Mouse (Mus musculus): Measurements from ENCODE around the gene Taz. TPM values are rescaled to one million over a fixed set of nuclear protein-coding genes. Genes with fewer than 3 reads are reported as not detected.

The Taz gene
- polyA plus RNA-seq, 1 experiment, result 52.9 TPM

GRCm38 (mm10) chrX:74248651-74249050 lies 33.1 kb upstream of the Taz start:
- Histone ChIP-seq H3K4me3 (ENCODE audit: insufficient read depth, low read length) (peak overlapping the region; percentile 69), H3K4me1 (ENCODE audit: control insufficient read depth, insufficient read depth, low read length) (peaks cover 6% of the 10 kb centered on the region; the same call in 1 of the 2 replicates), H3K27ac (ENCODE audit: insufficient read depth, low read length) (peak overlapping the region; percentile 93)
- no peak for TF ChIP-seq POLR2A (IDR thresholded peaks at IDR 0.05; ENCODE audit: low read depth, low read length)

- no peak for TF ChIP-seq CTCF (IDR thresholded peaks at IDR 0.05; ENCODE audit: borderline replicate concordance, insufficient read depth, low read length)
- no peak for TF ChIP-seq POLR2A (IDR thresholded peaks at IDR 0.05; ENCODE audit: low read depth, low read length)
- peak within 1 kb of the TSS; percentile 93 for H3K27ac ChIP-seq (ENCODE audit: insufficient read depth, low read length)
- H3K4me1 ChIP-seq (ENCODE audit: control insufficient read depth, insufficient read depth, low read length), result peaks cover 6% of the 10 kb centered on the region; the same call in 1 of the 2 replicates
- peak within 1 kb of the TSS; percentile 69 for H3K4me3 ChIP-seq (ENCODE audit: insufficient read depth, low read length)
Measured at GRCm38 (mm10) chrX:74249615-74250014, 32.1 kb upstream of the Taz start, which contains the start of gene Flna. TSS of gene Flna (minus strand) at chrX:74249820.

GRCm38 (mm10) chrX:74254153-74254887 lies 27.4 kb upstream of the Taz start, which contains the start of gene Emd:
TSS of gene Emd (plus strand) at chrX:74254687.
- TF ChIP-seq POLR2A (IDR thresholded peaks at IDR 0.05; ENCODE audit: low read depth, low read length), result peak; percentile 74
- no peak for TF ChIP-seq CTCF (IDR thresholded peaks at IDR 0.05; ENCODE audit: borderline replicate concordance, insufficient read depth, low read length)
- Histone ChIP-seq H3K4me1 (ENCODE audit: control insufficient read depth, insufficient read depth, low read length) (peaks cover 6% of the 10 kb centered on the region; the same call in 1 of the 2 replicates), H3K4me3 (ENCODE audit: insufficient read depth, low read length) (peak within 1 kb of the TSS; percentile 86), H3K27ac (ENCODE audit: insufficient read depth, low read length) (peak within 1 kb of the TSS; percentile 92)

- TF ChIP-seq CTCF (IDR thresholded peaks at IDR 0.05; ENCODE audit: borderline replicate concordance, insufficient read depth, low read length) (no peak), POLR2A (IDR thresholded peaks at IDR 0.05; ENCODE audit: low read depth, low read length) (no peak)
- peak overlapping the region; percentile 86 for H3K4me3 ChIP-seq (ENCODE audit: insufficient read depth, low read length)
- peaks cover 5% of the 10 kb centered on the region; the same call in 1 of the 2 replicates for H3K4me1 ChIP-seq (ENCODE audit: control insufficient read depth, insufficient read depth, low read length)
- H3K27ac ChIP-seq (ENCODE audit: insufficient read depth, low read length), result peak overlapping the region; percentile 92
Measured at GRCm38 (mm10) chrX:74254888-74255565, 26.7 kb upstream of the Taz start.

- no peak overlapping the region for H3K4me3 ChIP-seq (ENCODE audit: insufficient read depth, low read length)
- TF ChIP-seq CTCF (IDR thresholded peaks at IDR 0.05; ENCODE audit: borderline replicate concordance, insufficient read depth, low read length) (no peak), POLR2A (IDR thresholded peaks at IDR 0.05; ENCODE audit: low read depth, low read length) (no peak)
- H3K4me1 ChIP-seq (ENCODE audit: control insufficient read depth, insufficient read depth, low read length), result no peaks in the 10 kb centered on the region
- no peak overlapping the region for H3K27ac ChIP-seq (ENCODE audit: insufficient read depth, low read length)
Measured at GRCm38 (mm10) chrX:74257746-74258145, 24.0 kb upstream of the Taz start.

- TF ChIP-seq CTCF (IDR thresholded peaks at IDR 0.05; ENCODE audit: borderline replicate concordance, insufficient read depth, low read length) (no peak), POLR2A (IDR thresholded peaks at IDR 0.05; ENCODE audit: low read depth, low read length) (peak; percentile 17)
- Histone ChIP-seq H3K27ac (ENCODE audit: insufficient read depth, low read length) (peak overlapping the region; percentile 99), H3K4me3 (ENCODE audit: insufficient read depth, low read length) (peak overlapping the region; percentile 9; the same call in 1 of the 2 replicates), H3K4me1 (ENCODE audit: control insufficient read depth, insufficient read depth, low read length) (0 out of 2 replicates have a peak, but pooled peaks cover 2% of the 10 kb centered on the region)
Measured at GRCm38 (mm10) chrX:74269736-74270061, 12.0 kb upstream of the Taz start.

GRCm38 (mm10) chrX:74270062-74270901 lies 11.4 kb upstream of the Taz start, which contains the start of gene Rpl10:
TSS of gene Rpl10 (plus strand) at chrX:74270812.
- Histone ChIP-seq H3K4me1 (ENCODE audit: control insufficient read depth, insufficient read depth, low read length) (0 out of 2 replicates have a peak, but pooled peaks cover 2% of the 10 kb centered on the region), H3K4me3 (ENCODE audit: insufficient read depth, low read length) (peak within 1 kb of the TSS; percentile 66), H3K27ac (ENCODE audit: insufficient read depth, low read length) (peak within 1 kb of the TSS; percentile 99)
- TF ChIP-seq POLR2A (IDR thresholded peaks at IDR 0.05; ENCODE audit: low read depth, low read length), result peak; percentile 96
- no peak for TF ChIP-seq CTCF (IDR thresholded peaks at IDR 0.05; ENCODE audit: borderline replicate concordance, insufficient read depth, low read length)

- TF ChIP-seq CTCF (IDR thresholded peaks at IDR 0.05; ENCODE audit: borderline replicate concordance, insufficient read depth, low read length) (no peak), POLR2A (IDR thresholded peaks at IDR 0.05; ENCODE audit: low read depth, low read length) (no peak)
- H3K4me1 ChIP-seq (ENCODE audit: control insufficient read depth, insufficient read depth, low read length), result 0 out of 2 replicates have a peak, but pooled peaks cover 2% of the 10 kb centered on the region
Measured at GRCm38 (mm10) chrX:74270902-74271551, 10.7 kb upstream of the Taz start.

More at GRCm38 (mm10) chrX:74270902-74271551, 10.7 kb upstream of the Taz start:
- peak overlapping the region; percentile 66 for H3K4me3 ChIP-seq (ENCODE audit: insufficient read depth, low read length)
- peak overlapping the region; percentile 83 for H3K27ac ChIP-seq (ENCODE audit: insufficient read depth, low read length)

Measured in embryonic fibroblast, embryonic 13.5 days (primary cell).